Mouse (Mus musculus) mesoderm, embryonic 11.5 days (tissue): ENCODE data around the gene Mettl17.
"Not testable (repeated sequence)": the region's sequence is repeated elsewhere in the genome, so short reads cannot be mapped to it uniquely, and the experiment has no call there.

Source experiments
- DNase-seq: peaks from one replicate; pipeline ENCODE4 v3.0.0-alpha.2; 2012; ENCODE audit warnings: low read depth, low spot score

Gene Mettl17

DNA sequence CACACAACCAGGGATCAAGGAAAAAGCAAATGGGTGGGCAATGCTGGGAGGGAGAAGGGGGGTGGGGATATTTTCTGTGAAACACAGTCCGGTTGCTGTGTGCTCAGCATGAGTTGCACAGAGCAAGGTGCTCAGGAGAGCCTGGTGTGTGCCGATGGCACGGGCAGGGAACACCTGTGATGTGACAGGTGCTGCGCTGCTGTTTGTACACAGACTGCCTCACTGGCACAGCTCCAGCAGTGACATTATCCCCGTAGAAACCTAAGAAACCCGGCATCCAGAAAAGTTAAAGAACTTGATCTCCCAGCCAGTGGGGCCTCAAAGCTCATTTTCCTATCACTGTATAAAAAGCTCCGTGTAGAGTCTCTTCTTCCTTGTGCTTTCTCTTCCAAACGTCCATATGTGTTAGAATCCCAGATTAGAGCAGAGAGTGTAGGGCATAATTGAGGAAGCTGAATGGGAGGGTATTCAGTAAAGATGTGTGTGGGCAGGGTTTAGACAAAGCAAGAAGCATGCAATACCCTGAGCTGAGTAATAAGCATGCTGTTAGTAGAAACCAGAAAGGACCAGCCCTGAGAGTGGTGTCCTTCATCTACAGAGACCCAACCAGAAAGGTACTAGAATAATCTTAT is 12.0 kb downstream of the Mettl17 start:
- no peak for DNase-seq

DNA sequence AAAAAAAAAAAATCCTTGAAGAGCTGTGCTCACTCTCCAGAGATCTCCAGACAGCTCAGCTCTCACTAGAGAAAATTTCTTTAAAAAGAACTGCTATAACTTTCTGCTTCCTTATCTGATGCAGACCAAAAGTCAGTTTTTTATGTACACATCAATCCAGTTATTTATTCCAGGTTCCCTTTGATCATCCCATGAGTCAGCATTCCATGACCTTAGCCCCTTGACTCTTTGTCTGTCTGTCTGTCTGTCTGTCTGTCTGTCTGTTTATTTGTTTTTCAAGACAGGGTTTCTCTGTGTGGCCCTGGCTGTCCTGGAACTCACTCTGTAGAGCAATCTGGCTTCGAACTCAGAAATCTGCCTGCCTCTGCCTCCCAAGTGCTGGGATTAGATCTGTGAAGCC is 14.7 kb downstream of the Mettl17 start:
- DNase-seq, result no peak

DNA sequence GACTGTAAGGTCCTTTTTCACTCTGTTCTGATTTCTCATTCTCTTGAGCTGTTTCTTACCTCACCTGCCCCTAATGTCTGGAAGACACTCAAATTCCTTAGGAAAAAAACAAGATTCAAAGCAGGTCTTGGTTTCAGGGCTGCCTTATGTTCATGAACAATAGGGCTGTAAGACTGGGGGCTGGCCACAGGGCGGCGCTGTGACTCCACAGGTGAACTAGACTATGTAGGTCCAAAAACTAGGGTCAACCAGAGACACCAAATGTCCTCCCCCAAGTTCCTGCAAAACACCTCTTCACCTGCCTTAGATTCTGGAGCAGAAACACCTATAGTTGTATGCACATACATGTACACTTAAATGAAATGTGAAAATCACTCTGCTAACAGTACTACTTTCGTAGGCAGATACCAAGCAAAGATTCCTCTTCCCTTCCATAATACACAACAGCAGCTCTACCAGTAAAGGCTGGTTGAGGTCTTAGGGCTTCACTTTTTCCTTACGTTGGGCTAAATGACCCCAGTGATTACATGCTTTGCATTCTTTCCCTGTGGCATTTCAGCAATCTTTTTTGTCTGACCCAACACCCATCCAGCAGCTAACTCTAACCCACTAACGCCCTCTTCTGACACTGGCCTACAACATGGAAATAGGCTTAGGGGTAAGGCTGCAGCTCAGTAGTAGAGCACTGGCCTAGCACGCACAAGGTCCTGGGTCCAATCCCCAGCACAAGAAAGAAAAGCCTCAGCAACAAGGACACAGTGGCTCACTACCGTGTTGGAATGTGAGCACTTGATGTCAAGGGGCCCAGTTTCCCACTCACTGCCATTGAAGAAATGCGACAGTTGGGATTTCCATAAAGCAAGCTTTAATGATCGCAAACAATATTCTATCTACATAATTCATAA is 18.4 kb downstream of the Mettl17 start:
- peak; percentile 70 for DNase-seq

DNA sequence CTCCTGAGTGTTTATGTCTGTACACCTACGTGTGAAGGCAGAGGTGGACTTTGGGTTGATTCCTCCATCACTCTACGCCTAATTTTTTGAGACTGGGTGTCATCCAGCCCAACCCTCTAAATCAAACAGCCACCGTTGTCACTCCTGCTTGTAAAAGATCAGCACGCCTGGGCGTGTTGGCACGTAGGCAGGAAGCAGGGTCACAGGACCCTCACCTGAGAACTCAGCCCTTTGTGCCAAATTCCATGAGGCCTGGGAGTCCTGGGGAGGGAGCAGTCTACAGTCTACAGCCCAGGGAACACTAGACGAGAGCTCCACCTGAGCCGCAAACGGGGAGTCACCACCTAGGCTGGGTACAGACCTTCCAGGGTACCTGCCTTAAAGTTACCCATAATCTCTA is 19.1 kb downstream of the Mettl17 start:
- no peak for DNase-seq

DNA sequence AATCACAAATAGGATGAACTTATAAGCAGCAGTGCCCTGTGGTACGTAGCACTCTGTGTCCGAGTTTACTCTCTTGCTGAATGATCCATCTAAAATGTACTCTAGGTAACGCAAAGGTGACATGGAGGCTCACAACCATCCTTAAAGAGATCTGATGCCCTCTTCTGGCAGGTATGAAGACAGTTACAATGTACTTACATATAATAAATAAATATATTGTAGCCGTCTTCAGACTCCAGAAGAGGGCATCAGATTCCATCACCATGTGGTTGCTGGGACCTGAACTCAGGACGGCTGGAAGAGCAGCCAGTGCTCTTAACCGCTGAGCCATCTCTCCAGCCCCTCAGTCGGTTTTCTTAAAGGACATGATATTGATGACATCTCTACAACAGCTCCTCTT is 20.1 kb downstream of the Mettl17 start:
- no peak for DNase-seq

DNA sequence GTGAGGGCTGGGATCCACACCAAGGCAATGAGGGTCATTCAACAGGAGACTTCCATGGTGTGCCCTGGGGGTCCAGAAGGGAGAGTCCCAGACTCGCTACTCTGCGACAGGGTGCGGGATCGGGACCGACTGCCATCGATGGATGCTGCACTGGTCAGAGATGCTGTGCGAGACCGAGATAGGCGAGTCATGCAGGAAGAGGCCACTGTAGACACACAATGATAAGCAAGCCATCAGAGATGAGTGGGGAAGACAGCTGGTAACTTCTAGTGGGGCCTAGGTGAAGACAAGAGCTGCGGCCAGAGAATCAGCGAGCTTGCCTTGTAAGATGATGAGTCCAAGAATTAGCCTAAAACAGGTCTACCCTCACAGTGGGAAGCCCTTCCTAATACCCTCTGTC is 21.5 kb downstream of the Mettl17 start:
- no peak for DNase-seq

DNA sequence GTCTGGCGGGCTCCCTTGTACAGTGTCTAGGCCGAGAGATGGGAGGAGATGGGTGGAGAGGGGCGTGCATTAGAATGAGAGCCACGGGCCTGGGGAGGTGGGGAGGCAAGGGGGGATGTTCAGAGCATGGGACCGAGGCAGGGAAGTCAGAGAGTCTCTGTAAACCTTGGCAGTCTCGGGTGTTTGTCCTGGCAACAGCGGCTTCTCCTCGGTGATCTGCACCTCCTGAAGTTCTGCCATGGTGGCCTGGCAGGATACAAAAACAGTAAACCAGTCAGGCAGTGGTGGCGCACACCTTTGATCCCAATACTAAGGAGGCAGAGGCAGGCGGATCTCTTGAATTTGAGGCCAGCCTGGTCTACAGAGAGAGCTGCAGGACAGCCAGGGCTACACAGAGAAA is 26.7 kb downstream of the Mettl17 start:
- no peak for DNase-seq

DNA sequence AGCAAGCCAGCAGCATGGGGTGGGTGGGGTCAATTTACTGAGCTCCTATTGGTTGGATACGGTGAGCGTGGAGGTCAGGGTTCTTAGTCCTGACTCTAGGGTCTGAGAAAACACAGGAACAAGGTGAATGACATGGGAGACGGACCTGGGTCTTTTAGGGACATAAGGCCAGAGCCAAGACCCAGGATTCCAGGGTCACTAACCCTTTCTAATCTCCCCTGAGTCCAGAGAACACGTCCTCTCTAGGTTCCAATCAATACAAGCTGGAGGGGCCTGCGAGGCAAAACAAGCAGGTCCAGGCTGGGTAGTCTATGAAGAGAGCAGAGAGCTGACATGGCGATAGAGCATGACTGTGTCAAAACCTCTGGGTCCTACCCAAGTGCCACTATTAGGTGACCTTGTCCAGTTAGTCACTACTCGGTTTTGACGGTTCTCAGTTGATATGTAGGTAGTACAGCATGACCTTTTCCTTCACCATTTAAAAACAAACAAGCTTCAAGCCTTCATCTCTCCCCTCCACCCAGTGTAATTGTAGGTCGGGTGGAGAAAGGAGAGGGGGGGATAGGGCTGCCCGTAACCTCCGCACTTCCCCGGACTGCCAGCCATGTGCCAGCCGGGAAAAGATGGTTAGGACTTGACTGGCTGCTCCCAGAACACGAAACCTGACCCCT is 27.9 kb downstream of the Mettl17 start:
- DNase-seq, result no peak

DNA sequence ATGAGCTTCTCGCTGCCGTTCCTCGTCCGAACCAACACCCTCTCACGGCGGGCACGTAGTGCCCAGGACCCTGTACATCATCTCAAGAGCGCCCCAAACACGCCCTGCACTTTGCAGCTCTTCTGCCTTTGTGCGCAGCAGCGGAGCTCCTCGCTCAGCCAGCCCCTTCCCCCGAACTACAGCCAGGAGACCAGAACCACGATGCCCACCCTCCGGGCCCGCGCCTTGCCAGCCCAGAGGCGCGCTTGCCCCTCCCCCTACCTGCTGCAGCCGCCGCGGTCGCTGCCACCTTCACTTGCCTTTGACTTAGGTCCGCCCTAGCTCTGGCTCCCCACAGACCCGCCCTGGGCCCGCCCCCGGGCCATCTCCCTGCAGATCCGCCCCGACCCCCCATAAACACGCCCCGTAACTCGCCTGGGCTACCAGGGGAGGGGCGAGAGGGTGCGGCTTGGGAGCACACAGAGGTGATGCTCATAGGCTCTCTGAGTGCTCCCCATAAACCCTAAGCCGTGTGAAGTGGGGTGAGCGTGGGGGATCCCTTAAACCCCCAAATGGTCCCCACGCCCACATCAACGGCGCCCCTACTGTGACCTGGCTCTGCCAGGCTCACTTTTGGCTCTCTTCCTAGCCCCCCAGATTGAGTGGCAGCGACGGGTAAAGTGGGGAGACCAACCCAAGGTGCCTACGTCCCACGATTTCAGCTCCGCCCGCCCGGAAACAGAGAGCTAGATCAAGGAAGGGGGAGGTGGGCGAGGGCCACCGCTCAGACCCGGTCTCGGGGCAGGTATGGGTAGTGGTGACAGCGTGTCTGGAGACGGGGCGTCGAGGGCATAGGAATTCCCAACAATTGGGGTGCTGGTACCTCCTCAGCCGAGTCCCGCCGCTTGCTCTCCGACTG is 28.7 kb downstream of the Mettl17 start:
- DNase-seq, result peak; percentile 62

DNA sequence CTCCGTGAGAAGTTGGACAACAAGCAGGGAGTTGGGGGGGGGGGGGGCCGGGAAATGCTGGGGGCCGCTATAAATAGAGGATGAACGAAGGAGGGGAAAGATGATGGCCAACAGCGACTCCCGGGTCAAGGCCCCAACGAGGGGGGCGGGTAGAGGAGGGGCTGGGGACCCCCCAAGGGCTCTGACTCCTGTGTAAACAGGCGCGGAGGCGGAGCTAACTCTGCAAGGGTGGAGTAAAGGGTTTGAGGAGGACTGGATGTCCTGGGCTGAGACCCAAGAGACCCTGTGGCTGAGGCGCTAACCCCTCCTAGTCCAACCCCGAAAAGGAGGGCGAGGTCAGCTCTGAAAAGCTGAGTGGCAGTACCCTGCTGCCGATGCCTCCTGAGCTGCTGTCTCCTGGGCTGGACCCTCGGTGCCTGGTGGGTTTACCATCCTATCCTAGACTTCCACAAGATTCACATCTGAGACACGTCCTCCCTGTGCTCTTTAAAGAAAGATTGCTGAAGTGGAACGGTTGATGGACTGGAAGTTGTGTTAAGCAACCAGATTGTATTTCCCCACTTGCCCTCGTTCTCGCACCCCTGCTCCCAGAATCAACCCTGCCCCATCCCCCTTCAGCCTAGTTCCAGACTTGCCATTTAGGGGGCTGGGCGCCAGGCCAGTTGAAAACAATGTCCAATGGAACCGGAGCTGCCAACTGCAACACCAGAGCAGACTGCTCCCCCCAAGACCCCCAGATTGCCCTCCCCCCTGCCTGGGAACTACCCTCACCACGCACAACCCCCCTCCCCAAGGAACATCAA is 29.5 kb downstream of the Mettl17 start, which contains the start of gene Ndrg2:
Gene Ndrg2 (minus strand): TSS at position 199 of the 803 bp plus-strand sequence.
- peak; percentile 37 for DNase-seq

DNA sequence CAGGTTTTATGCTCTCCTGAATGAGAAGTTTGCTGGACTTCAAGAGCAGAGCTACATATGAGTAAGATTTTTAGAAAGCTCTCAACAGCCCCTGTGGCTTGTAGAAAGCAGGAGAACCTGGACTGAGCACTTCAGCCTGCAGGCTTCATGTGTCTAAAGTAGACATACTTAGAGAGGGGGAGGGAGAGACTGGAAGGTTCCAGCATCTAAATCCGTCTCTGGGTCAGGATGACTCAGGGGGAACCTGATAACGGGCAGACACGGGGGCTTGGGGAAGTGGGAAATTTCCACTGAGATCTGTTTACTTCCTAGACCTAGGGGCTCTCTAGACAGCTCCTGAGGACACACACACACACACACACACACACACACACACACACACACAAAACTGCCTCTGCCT is 30.4 kb downstream of the Mettl17 start:
- no peak for DNase-seq

DNA sequence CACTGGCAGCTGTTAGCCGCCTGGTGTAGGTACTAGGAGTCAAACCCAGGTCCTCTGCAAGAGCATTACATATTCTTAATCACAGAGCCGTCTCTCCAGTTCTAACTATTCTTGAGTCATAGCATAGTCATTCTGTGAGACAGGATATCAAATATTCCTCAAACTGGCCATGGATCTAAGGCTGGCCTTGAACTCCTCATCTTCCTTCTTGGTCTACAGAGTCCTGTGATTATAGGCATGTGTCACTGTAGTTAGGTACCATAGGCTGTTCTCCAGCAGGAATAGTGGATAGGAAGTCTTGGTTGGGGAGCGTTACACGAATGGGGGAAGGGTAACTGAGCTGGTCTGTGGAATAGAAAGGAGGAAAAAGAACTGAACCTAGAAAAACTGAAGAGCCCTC is 31.9 kb downstream of the Mettl17 start:
- DNase-seq, result no peak

DNA sequence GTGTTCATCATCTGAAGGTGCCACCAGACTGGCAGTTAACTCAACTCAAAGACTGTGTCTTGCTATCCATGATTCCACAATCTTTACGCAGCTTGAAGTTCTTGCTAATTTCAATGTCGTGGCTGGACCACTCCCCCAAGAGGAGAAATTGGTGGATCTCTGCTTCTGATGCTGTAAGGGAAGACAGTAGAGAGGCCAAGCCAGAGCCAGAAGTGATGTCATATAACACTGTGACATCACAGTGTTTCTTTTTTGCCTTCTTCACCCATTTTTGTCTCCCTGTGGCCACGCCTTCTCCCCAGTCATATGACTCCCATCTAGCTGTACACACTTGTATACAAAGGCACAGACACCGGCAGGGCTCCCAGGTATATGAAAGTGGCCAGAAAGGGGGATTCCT is 33.5 kb downstream of the Mettl17 start, which contains the start of gene Tppp2:
Gene Tppp2 (plus strand): TSS at position 301 of the 400 bp plus-strand sequence.
- no peak for DNase-seq

DNA sequence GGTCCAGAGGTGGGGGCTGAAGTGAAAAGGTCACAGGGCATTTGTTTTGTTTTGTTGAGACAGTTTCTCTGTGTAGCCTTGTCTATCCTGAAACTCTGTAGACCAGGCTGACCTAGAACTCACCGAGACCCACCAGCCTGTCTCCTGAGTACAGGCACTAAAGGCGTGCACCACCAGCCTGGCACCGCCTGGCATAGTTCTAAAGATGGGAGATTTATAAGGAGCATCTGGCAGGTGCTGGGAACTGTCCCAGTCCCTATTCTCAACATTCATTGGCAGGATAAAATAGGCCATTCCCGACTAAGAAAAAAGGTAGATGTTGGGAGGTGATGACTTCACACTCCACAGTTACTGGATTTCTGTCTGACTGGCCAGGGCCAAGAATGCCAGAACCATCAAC is 34.3 kb downstream of the Mettl17 start:
- no peak for DNase-seq

DNA sequence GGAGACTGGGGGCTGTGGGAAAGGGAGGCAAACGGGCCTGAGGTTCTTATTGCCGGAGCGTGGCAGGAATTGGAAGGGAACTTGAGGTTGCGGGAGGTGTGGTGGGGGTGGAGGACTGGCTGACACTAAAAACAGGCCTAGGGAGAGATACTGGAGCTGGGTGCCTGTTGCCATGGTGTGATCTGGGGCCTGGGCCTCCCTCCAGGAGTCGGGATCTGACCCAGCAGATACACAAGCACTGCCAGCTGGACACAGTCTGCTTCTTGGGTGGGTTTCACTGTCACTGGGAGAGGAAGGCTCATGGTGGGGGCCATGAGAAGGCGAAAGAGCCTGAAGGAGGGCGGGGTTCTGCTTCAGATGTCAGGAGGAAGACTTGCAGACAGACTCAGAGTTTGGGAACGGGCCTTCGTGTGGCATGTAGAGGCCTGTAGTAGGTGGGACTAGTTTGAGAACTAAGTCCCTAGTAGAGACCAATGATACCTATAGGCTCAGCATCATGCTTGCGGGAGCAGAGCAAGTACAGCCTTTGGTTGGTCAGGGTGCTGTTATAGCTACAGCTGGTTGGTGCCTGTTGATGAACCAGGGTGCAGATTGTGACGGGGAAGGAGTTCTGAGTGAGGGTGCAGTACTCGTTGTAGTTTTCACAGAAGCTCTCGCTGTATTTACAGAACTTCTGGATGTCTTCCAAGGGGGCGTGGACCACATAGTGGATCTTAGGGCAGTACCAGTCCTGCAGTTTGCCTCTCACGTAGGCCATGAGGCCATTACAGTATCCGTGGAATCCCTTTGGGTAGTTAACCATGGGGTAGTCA is 37.3 kb downstream of the Mettl17 start:
- DNase-seq, result no peak

DNA sequence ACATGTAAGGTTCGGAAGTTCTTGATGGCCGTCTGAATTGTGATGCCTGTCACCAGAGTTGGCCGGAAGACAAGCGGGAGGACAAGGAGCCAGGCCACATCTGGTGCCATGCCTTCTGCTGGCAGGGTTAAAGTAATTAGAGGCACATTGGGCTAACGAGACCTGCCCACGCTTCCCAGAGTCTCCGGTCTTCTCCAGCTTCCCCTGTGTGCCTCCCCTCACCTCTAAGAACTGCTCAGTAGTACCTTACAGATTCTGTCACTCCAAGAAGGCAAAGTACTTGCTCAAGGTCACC is 37.9 kb downstream of the Mettl17 start, which contains the start of gene Rnase13:
Gene Rnase13 (minus strand): TSS at position 203 of the 295 bp plus-strand sequence.
- no peak for DNase-seq

DNA sequence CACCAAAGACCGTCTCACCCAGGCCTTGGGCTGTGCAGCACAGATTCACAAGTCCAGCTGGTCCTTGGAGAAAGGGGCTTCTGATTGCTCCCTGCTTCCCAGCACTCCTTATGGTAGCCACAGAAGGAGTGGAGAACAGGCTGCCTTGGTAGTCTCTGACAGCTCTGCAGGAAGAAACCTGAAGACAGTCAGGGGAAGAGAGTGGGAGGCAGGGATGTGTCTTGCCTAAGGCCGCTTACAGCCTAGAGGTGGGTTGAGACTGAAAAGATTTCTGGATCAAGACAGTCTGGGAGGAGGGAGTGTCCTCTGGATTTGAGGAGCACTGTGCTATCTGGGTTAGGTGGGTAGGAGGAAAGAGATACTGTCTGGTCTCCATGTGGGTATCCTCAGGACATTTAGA is 38.3 kb downstream of the Mettl17 start:
- no peak for DNase-seq

DNA sequence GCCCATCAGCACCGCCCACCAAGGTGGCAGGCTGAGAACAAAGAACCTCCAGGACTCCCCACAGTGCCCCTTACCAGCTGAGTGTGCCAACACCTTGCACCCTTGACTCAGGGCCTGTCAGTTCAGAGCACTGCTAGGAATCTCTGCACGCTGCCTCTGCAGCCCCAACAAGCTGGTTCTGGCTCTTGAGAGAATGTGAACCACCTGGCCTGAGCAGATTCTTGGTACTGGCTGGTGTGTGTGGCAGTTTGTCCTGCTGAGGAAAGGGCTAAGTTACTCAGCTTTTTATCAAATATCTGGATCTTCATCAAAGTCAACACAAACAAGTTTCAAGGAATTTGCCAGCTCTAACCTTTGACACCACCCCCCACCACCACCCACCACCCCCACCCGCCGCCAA is 38.9 kb downstream of the Mettl17 start:
- DNase-seq, result no peak

DNA sequence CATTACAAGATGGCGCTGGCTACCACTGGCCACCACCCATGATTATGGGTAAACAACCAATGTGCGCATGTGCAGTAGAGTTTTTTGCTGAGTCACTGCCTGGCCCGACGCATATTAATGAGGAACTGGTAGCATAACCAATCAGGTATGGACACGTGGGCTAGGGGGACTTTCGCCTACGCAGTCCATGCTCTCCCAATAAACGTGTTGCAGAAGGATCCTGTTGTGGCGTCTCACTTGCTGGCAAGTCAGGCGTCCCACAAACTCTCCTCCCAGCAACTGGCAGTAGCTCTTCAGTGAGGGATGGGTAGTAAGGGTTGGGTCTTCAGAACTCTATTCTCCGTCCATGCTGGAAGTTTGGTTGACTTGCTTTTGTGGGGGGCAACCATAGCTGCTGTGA is 42.3 kb downstream of the Mettl17 start:
- DNase-seq, result not testable (repeated sequence)
